Mouse (Mus musculus) forebrain, embryonic 15.5 days (tissue): Measurements from ENCODE around the gene Col12a1. TPM values are rescaled to one million over a fixed set of nuclear protein-coding genes. Genes with fewer than 3 reads are reported as not detected.
A peak's percentile ranks its signal among the peaks of the same experiment; 100 is the strongest.

Experiments used
- ATAC-seq: fragments of 200-750 bp; cut with Nextera tagmentation; replicated peaks from 2 replicates; pipeline ENCODE4 v1.8.0; 2017; ENCODE audit warnings: mild to moderate bottlenecking, moderate TSS enrichment, moderate library complexity
- H3K27ac ChIP-seq: fragments of 300-500 bp; sonication (generic); replicated peaks from 2 replicates; pipeline ENCODE4 v1.5.1; 2015; ENCODE audit warnings: mild to moderate bottlenecking, inconsistent platforms
- H3K27me3 ChIP-seq: fragments of 300-500 bp; sonication (generic); 2 replicates; pipeline ENCODE4 v1.6.1; 2015; ENCODE audit warnings: inconsistent platforms
- H3K36me3 ChIP-seq: fragments of 300-500 bp; sonication (generic); 2 replicates; pipeline ENCODE4 v1.6.1; 2015; ENCODE audit warnings: mild to moderate bottlenecking, inconsistent platforms
- H3K4me1 ChIP-seq: fragments of 300-500 bp; sonication (generic); 2 replicates; pipeline ENCODE4 v1.6.1; 2015; ENCODE audit warnings: inconsistent platforms
- H3K4me2 ChIP-seq: fragments of 300-500 bp; sonication (generic); replicated peaks from 2 replicates; pipeline ENCODE4 v1.6.1; 2015; ENCODE audit warnings: mild to moderate bottlenecking, inconsistent platforms
- H3K4me3 ChIP-seq: fragments of 300-500 bp; sonication (generic); 2 replicates; pipeline ENCODE4 v1.5.1; 2015; ENCODE audit warnings: mild to moderate bottlenecking, inconsistent platforms
- H3K9ac ChIP-seq: fragments of 300-500 bp; sonication (generic); replicated peaks from 2 replicates; pipeline ENCODE4 v1.6.1; 2015; ENCODE audit warnings: mild to moderate bottlenecking, inconsistent platforms
- H3K9me3 ChIP-seq: fragments of 300-500 bp; sonication (generic); 2 replicates; pipeline ENCODE4 v1.6.1; 2016; ENCODE audit warnings: inconsistent platforms
- WGBS: fragments of 180-500 bp; shearing (Covaris S2); methylation state at CpG from one replicate; pipeline ENCODE4 v1.1.7; 2015; ENCODE audit warnings: mixed read lengths; 5-methylcytosine and 5-hydroxymethylcytosine counted together
- polyA plus RNA-seq: library from polyadenylated mRNA; unstranded; fragments of >200 nt; fragmentation: Nextera tagmentation; extraction: Ambion mirVana; gene quantifications from 2 replicates; pipeline ENCODE4 v1.2.1, GENCODE M21; 2015

Col12a1 gene
- polyA plus RNA-seq, 1 experiment from 2014 or later = 6.1 TPM

GRCm38 (mm10) chr9:79616040-79616439 lies 102.6 kb downstream of the Col12a1 start:
- 79% methylated on average over 5 of the region's 5 CpGs for WGBS
- Histone ChIP-seq H3K4me2 (no peak overlapping the region), H3K4me3 (no peak overlapping the region), H3K4me1 (no peaks in the 10 kb centered on the region), H3K27me3 (no peaks in the 10 kb centered on the region), H3K36me3 (no peaks in the 10 kb centered on the region), H3K9me3 (no peaks in the 10 kb centered on the region), H3K27ac (no peak overlapping the region), H3K9ac (no peak overlapping the region)
- no peak for ATAC-seq

- no peak for ATAC-seq
- WGBS = 93% methylated on average over 6 of the region's 6 CpGs
- Histone ChIP-seq H3K36me3 (no peaks in the 10 kb centered on the region), H3K9me3 (no peaks in the 10 kb centered on the region), H3K27ac (no peak overlapping the region), H3K4me2 (no peak overlapping the region), H3K9ac (no peak overlapping the region), H3K4me3 (no peak overlapping the region), H3K4me1 (peaks cover 9% of the 10 kb centered on the region), H3K27me3 (no peaks in the 10 kb centered on the region; the same call in 1 of the 2 replicates)
Observed at GRCm38 (mm10) chr9:79610286-79610685, 108.3 kb downstream of the Col12a1 start.

- ATAC-seq = no peak
- Histone ChIP-seq H3K27me3 (no peaks in the 10 kb centered on the region; the same call in 1 of the 2 replicates), H3K36me3 (no peaks in the 10 kb centered on the region), H3K4me2 (no peak overlapping the region), H3K9ac (no peak overlapping the region), H3K9me3 (no peaks in the 10 kb centered on the region), H3K27ac (no peak overlapping the region), H3K4me3 (no peak overlapping the region), H3K4me1 (peaks cover 9% of the 10 kb centered on the region)
- 91% methylated on average over 4 of the region's 4 CpGs for WGBS
Observed at GRCm38 (mm10) chr9:79609661-79610060, 109.0 kb downstream of the Col12a1 start.

- Histone ChIP-seq H3K4me3 (no peak overlapping the region), H3K4me1 (peaks cover 9% of the 10 kb centered on the region), H3K36me3 (no peaks in the 10 kb centered on the region), H3K27ac (no peak overlapping the region), H3K4me2 (no peak overlapping the region), H3K9ac (no peak overlapping the region), H3K27me3 (no peaks in the 10 kb centered on the region; the same call in 1 of the 2 replicates), H3K9me3 (no peaks in the 10 kb centered on the region)
- ATAC-seq = no peak
- 81% methylated on average over 1 of the region's 1 CpGs for WGBS
Observed at GRCm38 (mm10) chr9:79608795-79609194, 109.8 kb downstream of the Col12a1 start.

- Histone ChIP-seq H3K27me3 (no peaks in the 10 kb centered on the region; the same call in 1 of the 2 replicates), H3K36me3 (no peaks in the 10 kb centered on the region), H3K4me3 (no peak overlapping the region), H3K4me2 (no peak overlapping the region), H3K9me3 (no peaks in the 10 kb centered on the region), H3K4me1 (peaks cover 9% of the 10 kb centered on the region), H3K9ac (no peak overlapping the region), H3K27ac (no peak overlapping the region)
- ATAC-seq = no peak
- WGBS = 53% methylated on average over 4 of the region's 4 CpGs
Observed at GRCm38 (mm10) chr9:79608062-79608531, 110.5 kb downstream of the Col12a1 start.

- Histone ChIP-seq H3K9ac (no peak overlapping the region), H3K27me3 (no peaks in the 10 kb centered on the region; the same call in 1 of the 2 replicates), H3K36me3 (no peaks in the 10 kb centered on the region), H3K27ac (no peak overlapping the region), H3K9me3 (no peaks in the 10 kb centered on the region), H3K4me2 (no peak overlapping the region), H3K4me1 (peaks cover 9% of the 10 kb centered on the region), H3K4me3 (no peak overlapping the region)
- WGBS = 11% methylated on average over 5 of the region's 5 CpGs
- peak; percentile 52; the same call in 1 of the 2 replicates for ATAC-seq
Observed at GRCm38 (mm10) chr9:79606122-79606521, 112.5 kb downstream of the Col12a1 start.

GRCm38 (mm10) chr9:79605722-79606121 lies 112.9 kb downstream of the Col12a1 start:
- no peaks in the 10 kb centered on the region for H3K36me3 ChIP-seq
- no peak overlapping the region for H3K27ac ChIP-seq
- H3K9ac ChIP-seq = no peak overlapping the region
- under 1% methylated on average over 5 of the region's 5 CpGs for WGBS
- peak; percentile 70 for ATAC-seq
- peaks cover 9% of the 10 kb centered on the region for H3K4me1 ChIP-seq
- H3K9me3 ChIP-seq = no peaks in the 10 kb centered on the region
- H3K4me2 ChIP-seq = no peak overlapping the region
- no peaks in the 10 kb centered on the region; the same call in 1 of the 2 replicates for H3K27me3 ChIP-seq
- H3K4me3 ChIP-seq = no peak overlapping the region

GRCm38 (mm10) chr9:79604546-79604945 lies 114.1 kb downstream of the Col12a1 start:
- no peak overlapping the region for H3K27ac ChIP-seq
- no peak overlapping the region for H3K4me3 ChIP-seq
- no peak for ATAC-seq
- no peaks in the 10 kb centered on the region for H3K9me3 ChIP-seq
- no peak overlapping the region for H3K9ac ChIP-seq
- H3K4me2 ChIP-seq = no peak overlapping the region
- 69% methylated on average over 3 of the region's 3 CpGs for WGBS
- H3K4me1 ChIP-seq = peaks cover 12% of the 10 kb centered on the region
- H3K36me3 ChIP-seq = no peaks in the 10 kb centered on the region
- H3K27me3 ChIP-seq = no peaks in the 10 kb centered on the region; the same call in 1 of the 2 replicates

GRCm38 (mm10) chr9:79603448-79603847 lies 115.2 kb downstream of the Col12a1 start:
- Histone ChIP-seq H3K4me2 (no peak overlapping the region), H3K9me3 (no peaks in the 10 kb centered on the region), H3K4me3 (no peak overlapping the region), H3K27ac (no peak overlapping the region), H3K27me3 (no peaks in the 10 kb centered on the region; the same call in 1 of the 2 replicates), H3K4me1 (peaks cover 17% of the 10 kb centered on the region), H3K9ac (no peak overlapping the region), H3K36me3 (no peaks in the 10 kb centered on the region)
- 95% methylated on average over 2 of the region's 2 CpGs for WGBS
- ATAC-seq = no peak

GRCm38 (mm10) chr9:79600237-79600570 lies 118.4 kb downstream of the Col12a1 start:
- H3K4me3 ChIP-seq = no peak overlapping the region
- H3K4me2 ChIP-seq = no peak overlapping the region
- 83% methylated on average over 3 of the region's 3 CpGs for WGBS
- ATAC-seq = no peak
- H3K9me3 ChIP-seq = no peaks in the 10 kb centered on the region
- H3K36me3 ChIP-seq = no peaks in the 10 kb centered on the region
- H3K27ac ChIP-seq = no peak overlapping the region
- H3K9ac ChIP-seq = no peak overlapping the region
- peaks cover 8% of the 10 kb centered on the region for H3K4me1 ChIP-seq
- no peaks in the 10 kb centered on the region for H3K27me3 ChIP-seq

GRCm38 (mm10) chr9:79599395-79600236 lies 119.0 kb downstream of the Col12a1 start:
- Histone ChIP-seq H3K9me3 (no peaks in the 10 kb centered on the region), H3K4me2 (no peak overlapping the region), H3K4me1 (peaks cover 8% of the 10 kb centered on the region), H3K4me3 (no peak overlapping the region), H3K27ac (0 out of 2 replicates have a peak overlapping the region, but pooled peaks have one; percentile 39), H3K9ac (no peak overlapping the region), H3K27me3 (no peaks in the 10 kb centered on the region), H3K36me3 (no peaks in the 10 kb centered on the region)
- ATAC-seq = peak; percentile 82
- 69% methylated on average over 20 of the region's 20 CpGs for WGBS

- Histone ChIP-seq H3K4me3 (no peak overlapping the region), H3K36me3 (no peaks in the 10 kb centered on the region), H3K9me3 (no peaks in the 10 kb centered on the region), H3K27me3 (no peaks in the 10 kb centered on the region), H3K27ac (no peak overlapping the region), H3K9ac (no peak overlapping the region), H3K4me1 (peaks cover 8% of the 10 kb centered on the region), H3K4me2 (no peak overlapping the region)
- no peak for ATAC-seq
- 18% methylated on average over 1 of the region's 1 CpGs for WGBS
Observed at GRCm38 (mm10) chr9:79598578-79598977, 120.1 kb downstream of the Col12a1 start.
